ENCODE assay signal across 26 mouse cellular contexts in the genomic region with DNA sequence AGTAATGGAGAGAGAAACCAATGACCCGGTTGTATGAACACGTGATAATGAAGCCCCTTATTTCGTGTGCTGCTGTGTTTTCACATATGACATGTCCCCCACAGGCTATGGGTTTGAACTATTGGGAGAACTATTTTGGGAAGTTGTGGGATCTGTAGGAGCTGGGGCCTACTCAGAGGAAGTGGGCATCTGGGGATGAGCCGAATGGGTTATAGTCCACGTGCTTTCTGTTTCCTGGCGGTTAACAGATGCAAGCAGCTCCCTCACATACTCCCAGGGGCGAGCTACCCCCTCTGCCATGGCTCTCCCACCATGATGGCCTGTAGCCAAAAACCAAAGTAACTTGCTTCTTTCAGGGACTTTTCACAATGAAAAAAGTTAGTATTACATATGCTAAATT.
"Had no signal": no experiment of that assay in that cellular context is flagged by ENCODE, and none has a peak within 500 bp of the region (broad histone marks: within the 10 kb centered on the region; RNA-seq: fewer than 3 reads in every experiment).

No protein-coding gene starts in this region.

- H3K4me3 ChIP-seq: heart, adult 2 months; heart, embryonic 13.5 days; heart, embryonic 15.5 days; hindbrain, embryonic 10.5 days; hindbrain, embryonic 12.5 days; intestine, embryonic 15.5 days; layer of hippocampus, adult 2 months; left cerebral cortex, adult 2 months; limb, embryonic 10.5 days; limb, embryonic 12.5 days had no signal

- H3K27me3 ChIP-seq: heart, embryonic 13.5 days; heart, embryonic 15.5 days; hindbrain, embryonic 12.5 days; intestine, embryonic 15.5 days; limb, embryonic 12.5 days had no signal

- H3K4me1 ChIP-seq: heart, embryonic 13.5 days; heart, embryonic 15.5 days; hindbrain, embryonic 10.5 days; hindbrain, embryonic 12.5 days; intestine, embryonic 15.5 days had no signal

- H3K27ac ChIP-seq: heart, adult 2 months; heart, embryonic 13.5 days; heart, embryonic 15.5 days; hindbrain, embryonic 10.5 days; hindbrain, embryonic 12.5 days; hindbrain, embryonic 14.5 days; intestine, embryonic 15.5 days; layer of hippocampus, adult 2 months; left cerebral cortex, adult 2 months; limb, embryonic 10.5 days; limb, embryonic 12.5 days had no signal

- H3K36me3 ChIP-seq: heart, embryonic 13.5 days; heart, embryonic 15.5 days; hindbrain, embryonic 10.5 days; hindbrain, embryonic 12.5 days; intestine, embryonic 15.5 days; limb, embryonic 10.5 days; limb, embryonic 12.5 days had no signal

- H3K4me2 ChIP-seq: heart, embryonic 11.5 days; heart, embryonic 13.5 days; heart, embryonic 15.5 days; hindbrain, embryonic 12.5 days; hindbrain, embryonic 14.5 days; intestine, embryonic 15.5 days; limb, embryonic 12.5 days; liver, embryonic 11.5 days had no signal

- DNase-seq: gastrocnemius, postnatal 14 days; gastrocnemius, postnatal 36 days; heart, adult 2 months; heart, postnatal 14 days; heart, postnatal 4 days; kidney, adult 18-20 months; kidney, adult 8-10 months; kidney, postnatal 10 days; kidney, postnatal 25 days; kidney, postnatal 4 days; liver had no signal

- H3K9ac ChIP-seq: heart, embryonic 13.5 days; heart, embryonic 15.5 days; hindbrain, embryonic 12.5 days; hindbrain, embryonic 14.5 days; intestine, embryonic 15.5 days; limb, embryonic 12.5 days had no signal

- H3K9me3 ChIP-seq: heart, embryonic 15.5 days; hindbrain, embryonic 12.5 days; intestine, embryonic 15.5 days; limb, embryonic 10.5 days had no signal

- ATAC-seq: hindbrain, embryonic 16.5 days; inflammation-experienced regulatory T-cells, adult 6 months; intestine, embryonic 15.5 days; intestine, postnatal 0 days had no signal
